Mouse (Mus musculus): Measurements from ENCODE around the gene Xrra1.

- TF ChIP-seq CTCF (IDR thresholded peaks at IDR 0.05; ENCODE audit: insufficient read depth, low read length) = no peak
- TF ChIP-seq POLR2A (IDR thresholded peaks at IDR 0.05; ENCODE audit: borderline replicate concordance, extremely low read depth, low read depth, low read length) = no peak
Observed at GRCm38 (mm10) chr7:99838241-99838640, 20.7 kb upstream of the Xrra1 start.

Measured in lung, adult 2 months (tissue).